In the genomic region with DNA sequence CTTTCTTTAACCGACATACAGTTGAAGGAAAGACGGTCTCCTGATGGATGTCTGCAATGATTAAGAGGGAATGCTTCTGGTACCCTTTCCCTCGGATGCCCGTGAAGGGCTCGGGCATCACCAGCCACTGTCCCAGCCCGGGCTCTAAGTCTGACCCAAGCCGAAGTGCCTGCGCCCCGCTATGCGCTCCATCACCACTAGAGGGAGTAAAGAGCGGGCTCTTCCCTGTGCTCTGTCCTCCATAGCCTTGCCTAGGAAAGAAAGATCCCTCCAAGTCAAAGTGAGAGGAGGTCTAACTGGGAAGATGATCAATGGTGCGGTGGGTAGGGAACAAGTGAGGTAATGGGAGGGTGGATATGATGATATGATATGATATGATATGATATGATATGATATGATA, we compare ENCODE assay signal across 8 mouse cellular contexts. TPM values are rescaled to one million over a fixed set of nuclear protein-coding genes. Genes with fewer than 3 reads are reported as not detected.
DNase-seq lines count a peak whose midpoint lies in the region; ATAC-seq and TF ChIP-seq lines count a peak whose summit lies in the region.

No protein-coding gene starts in this region.

- H3K4me2 ChIP-seq in midbrain, embryonic 11.5 days, result no peak overlapping the region

- no peaks in the 10 kb centered on the region for H3K27me3 ChIP-seq in midbrain, embryonic 11.5 days (ENCODE audit: control insufficient read depth, insufficient read depth, low read length)
- H3K27me3 ChIP-seq in small intestine, adult 2 months (ENCODE audit: control insufficient read depth, insufficient read depth, low read length), result no peaks in the 10 kb centered on the region

- no peaks in the 10 kb centered on the region; the same call in 1 of the 2 replicates for H3K36me3 ChIP-seq in midbrain, embryonic 11.5 days (ENCODE audit: control insufficient read depth, insufficient read depth, low read length)
- no peaks in the 10 kb centered on the region for H3K36me3 ChIP-seq in small intestine, adult 2 months (ENCODE audit: control insufficient read depth, insufficient read depth, low read length)

- H3K27ac ChIP-seq in midbrain, embryonic 11.5 days (ENCODE audit: low read depth, low read length), result no peak overlapping the region
- no peak overlapping the region for H3K27ac ChIP-seq in small intestine, adult 2 months (ENCODE audit: insufficient read depth, low read depth, low read length)

- H3K4me1 ChIP-seq in midbrain, embryonic 11.5 days (ENCODE audit: control insufficient read depth, insufficient read depth, low read length), result no peaks in the 10 kb centered on the region
- H3K4me1 ChIP-seq in small intestine, adult 2 months (ENCODE audit: control insufficient read depth, insufficient read depth, insufficient read length, low read length), result no peaks in the 10 kb centered on the region

- H3K9ac ChIP-seq in midbrain, embryonic 11.5 days (ENCODE audit: low read length), result no peak overlapping the region

- no peaks in the 10 kb centered on the region for H3K9me3 ChIP-seq in midbrain, embryonic 11.5 days (ENCODE audit: control insufficient read depth, low read length)

- peak; percentile 93 for ATAC-seq in frontal cortex, adult (ENCODE audit: low TSS enrichment)
- ATAC-seq in midbrain, embryonic 11.5 days (ENCODE audit: low FRiP score), result peak; percentile 82

- peak; percentile 90 for TF ChIP-seq CTCF in small intestine, adult 2 months (IDR thresholded peaks at IDR 0.05; ENCODE audit: extremely low read depth, insufficient read length, insufficient replicate concordance, low read depth, low read length)

- H3K4me3 ChIP-seq in midbrain, embryonic 11.5 days (ENCODE audit: low read depth, low read length), result no peak overlapping the region
- no peak overlapping the region for H3K4me3 ChIP-seq in small intestine, adult 2 months (ENCODE audit: low read depth, low read length)

- 5% methylated on average over 12 of the region's 12 CpGs for WGBS in midbrain, embryonic 11.5 days
- 2% methylated on average over 12 of the region's 12 CpGs for WGBS in small intestine, adult 2 months

- peak; percentile 64 for DNase-seq in layer of hippocampus, adult 11-12 months (ENCODE audit: low spot score)
- no peak for DNase-seq in layer of hippocampus, adult 9-11 months
- DNase-seq in cerebellum, adult 9-11 months, result peak; percentile 48
- DNase-seq in hindlimb bud, embryonic 11.5 days (ENCODE audit: extremely low spot score, low read depth, low spot score), result peak; percentile 42
- DNase-seq in left cerebral cortex, postnatal 10 days (ENCODE audit: extremely low spot score in 1 of 2, low spot score in 2 of 2), result peak; percentile 20 to 59
- peak; percentile 99 for DNase-seq in midbrain, embryonic 11.5 days (ENCODE audit: low spot score, missing footprints)

- TF ChIP-seq POLR2A in small intestine, adult 2 months (IDR thresholded peaks at IDR 0.05; ENCODE audit: low read depth, low read length), result no peak

- intact Hi-C loops in left cerebral cortex, postnatal 10 days (cut with DNase I), result no loop called here

RNA-seq across cellular contexts. Expression of a gene that starts 23.5 kb away (rescaled TPM):
- under 1 TPM; 0.39 TPM for total RNA-seq in left cerebral cortex, postnatal 10 days (2021)
- polyA plus RNA-seq in midbrain, embryonic 11.5 days (2014; fragmentation: Nextera tagmentation; extraction: Ambion mirVana), result 0.66 and 0.99 TPM in 2 replicates
- not detected in 2 replicates for polyA plus RNA-seq in small intestine, adult 2 months (2012; rRNA removed)
